Mouse (Mus musculus) liver, embryonic 15.5 days (tissue): Measurements from ENCODE around the gene Slc32a1. TPM values are rescaled to one million over a fixed set of nuclear protein-coding genes. Genes with fewer than 3 reads are reported as not detected.

ENCODE experiments used
- ATAC-seq: fragments of 200-750 bp; cut with Nextera tagmentation; 2 replicates; pipeline ENCODE4 v1.8.0; 2017; ENCODE audit warnings: moderate number of reproducible peaks, mild to moderate bottlenecking, moderate library complexity; ENCODE audit not compliant: insufficient read depth
- H3K27ac ChIP-seq: fragments of 300-500 bp; sonication (generic); replicated peaks from 2 replicates; pipeline ENCODE4 v1.5.1; 2015; ENCODE audit warnings: mild to moderate bottlenecking, inconsistent platforms
- H3K27me3 ChIP-seq: fragments of 300-500 bp; sonication (generic); 2 replicates; pipeline ENCODE4 v1.6.1; 2015; ENCODE audit warnings: mild to moderate bottlenecking, inconsistent platforms
- H3K36me3 ChIP-seq: fragments of 300-500 bp; sonication (generic); replicated peaks from 2 replicates; pipeline ENCODE4 v1.6.1; 2015; ENCODE audit warnings: moderate library complexity, mild to moderate bottlenecking, inconsistent platforms
- H3K4me1 ChIP-seq: fragments of 300-500 bp; sonication (generic); replicated peaks from 2 replicates; pipeline ENCODE4 v1.6.1; 2015; ENCODE audit warnings: inconsistent platforms
- H3K4me2 ChIP-seq: fragments of 300-500 bp; sonication (generic); 2 replicates; pipeline ENCODE4 v1.6.1; 2015; ENCODE audit warnings: moderate library complexity, mild to moderate bottlenecking, inconsistent platforms
- H3K4me3 ChIP-seq: fragments of 300-500 bp; sonication (generic); replicated peaks from 2 replicates; pipeline ENCODE4 v1.5.1; 2015; ENCODE audit warnings: mild to moderate bottlenecking, inconsistent platforms
- H3K9ac ChIP-seq: fragments of 300-500 bp; sonication (generic); 2 replicates; pipeline ENCODE4 v1.6.1; 2015; ENCODE audit warnings: moderate library complexity, mild to moderate bottlenecking, inconsistent platforms
- H3K9me3 ChIP-seq: fragments of 300-500 bp; sonication (generic); replicated peaks from 2 replicates; pipeline ENCODE4 v1.6.1; 2016; ENCODE audit warnings: inconsistent platforms
- WGBS: fragments of 180-500 bp; shearing (Covaris S2); methylation state at CpG from one replicate; pipeline ENCODE4 v1.1.7; 2015; ENCODE audit warnings: mixed read lengths; ENCODE audit not compliant: insufficient replicate concordance; 5-methylcytosine and 5-hydroxymethylcytosine counted together
- polyA plus RNA-seq: library from polyadenylated mRNA; unstranded; fragments of >200 nt; fragmentation: Nextera tagmentation; extraction: Ambion mirVana; gene quantifications from 2 replicates; pipeline ENCODE4 v1.2.1, GENCODE M21; 2015

Slc32a1 gene
- polyA plus RNA-seq, 1 experiment from 2014 or later, result not detected

DNA sequence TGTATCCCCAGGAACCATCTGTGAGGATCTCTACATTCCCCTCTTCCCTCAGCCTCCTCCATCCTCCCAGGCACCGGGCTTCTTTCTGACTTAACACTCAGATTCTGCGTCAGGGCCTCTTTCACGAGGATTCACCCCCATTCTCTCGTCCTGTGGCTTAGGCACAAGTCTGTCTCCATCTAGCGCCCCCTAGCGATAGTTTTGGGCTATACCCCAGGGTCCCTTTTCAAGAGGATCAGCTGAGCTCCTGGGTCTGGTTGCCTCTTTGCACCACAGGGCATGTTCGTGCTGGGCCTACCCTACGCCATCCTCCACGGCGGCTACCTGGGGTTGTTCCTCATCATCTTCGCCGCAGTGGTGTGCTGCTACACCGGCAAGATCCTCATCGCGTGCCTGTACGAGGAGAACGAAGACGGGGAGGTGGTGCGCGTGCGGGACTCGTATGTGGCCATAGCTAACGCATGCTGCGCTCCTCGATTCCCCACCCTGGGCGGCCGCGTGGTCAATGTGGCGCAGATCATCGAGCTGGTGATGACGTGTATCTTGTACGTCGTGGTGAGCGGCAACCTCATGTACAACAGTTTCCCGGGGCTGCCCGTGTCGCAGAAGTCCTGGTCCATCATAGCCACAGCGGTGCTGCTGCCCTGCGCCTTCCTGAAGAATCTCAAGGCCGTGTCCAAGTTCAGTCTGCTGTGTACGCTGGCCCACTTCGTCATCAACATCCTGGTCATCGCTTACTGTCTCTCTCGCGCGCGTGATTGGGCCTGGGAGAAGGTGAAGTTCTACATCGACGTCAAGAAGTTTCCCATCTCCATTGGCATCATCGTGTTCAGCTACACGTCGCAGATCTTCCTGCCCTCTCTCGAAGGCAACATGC lies 3.2 kb downstream of the Slc32a1 start:
- H3K9me3 ChIP-seq, result no peaks in the 10 kb centered on the region
- H3K9ac ChIP-seq, result no peak overlapping the region
- no peak for ATAC-seq
- H3K36me3 ChIP-seq, result no peaks in the 10 kb centered on the region
- H3K27me3 ChIP-seq, result peaks cover 100% of the 10 kb centered on the region
- 4% methylated on average over 53 of the region's 53 CpGs for WGBS
- 0 out of 2 replicates have a peak overlapping the region, but pooled peaks have one; percentile 7 for H3K4me3 ChIP-seq
- H3K4me2 ChIP-seq, result peak overlapping the region; percentile 7; the same call in 1 of the 2 replicates
- H3K27ac ChIP-seq, result no peak overlapping the region
- peaks cover 19% of the 10 kb centered on the region; the same call in 1 of the 2 replicates for H3K4me1 ChIP-seq

DNA sequence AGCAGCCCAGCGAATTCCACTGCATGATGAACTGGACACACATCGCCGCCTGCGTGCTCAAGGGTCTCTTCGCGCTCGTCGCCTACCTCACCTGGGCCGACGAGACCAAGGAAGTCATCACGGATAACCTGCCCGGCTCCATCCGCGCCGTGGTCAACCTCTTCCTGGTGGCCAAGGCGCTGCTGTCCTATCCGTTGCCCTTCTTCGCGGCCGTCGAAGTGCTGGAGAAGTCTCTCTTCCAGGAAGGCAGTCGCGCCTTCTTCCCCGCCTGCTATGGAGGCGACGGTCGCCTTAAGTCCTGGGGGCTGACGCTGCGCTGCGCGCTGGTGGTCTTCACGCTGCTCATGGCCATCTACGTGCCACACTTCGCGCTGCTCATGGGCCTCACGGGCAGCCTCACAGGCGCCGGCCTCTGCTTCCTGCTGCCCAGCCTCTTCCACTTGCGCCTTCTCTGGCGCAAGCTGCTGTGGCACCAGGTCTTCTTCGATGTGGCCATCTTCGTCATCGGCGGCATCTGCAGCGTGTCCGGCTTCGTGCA lies 3.9 kb downstream of the Slc32a1 start:
- Histone ChIP-seq H3K4me3 (peak overlapping the region; percentile 7; the same call in 1 of the 2 replicates), H3K4me1 (peaks cover 19% of the 10 kb centered on the region; the same call in 1 of the 2 replicates), H3K27ac (no peak overlapping the region), H3K4me2 (peak overlapping the region; percentile 15), H3K36me3 (no peaks in the 10 kb centered on the region), H3K9ac (no peak overlapping the region), H3K27me3 (peaks cover 100% of the 10 kb centered on the region), H3K9me3 (no peaks in the 10 kb centered on the region)
- WGBS, result 2% methylated on average over 47 of the region's 47 CpGs
- ATAC-seq, result no peak

DNA sequence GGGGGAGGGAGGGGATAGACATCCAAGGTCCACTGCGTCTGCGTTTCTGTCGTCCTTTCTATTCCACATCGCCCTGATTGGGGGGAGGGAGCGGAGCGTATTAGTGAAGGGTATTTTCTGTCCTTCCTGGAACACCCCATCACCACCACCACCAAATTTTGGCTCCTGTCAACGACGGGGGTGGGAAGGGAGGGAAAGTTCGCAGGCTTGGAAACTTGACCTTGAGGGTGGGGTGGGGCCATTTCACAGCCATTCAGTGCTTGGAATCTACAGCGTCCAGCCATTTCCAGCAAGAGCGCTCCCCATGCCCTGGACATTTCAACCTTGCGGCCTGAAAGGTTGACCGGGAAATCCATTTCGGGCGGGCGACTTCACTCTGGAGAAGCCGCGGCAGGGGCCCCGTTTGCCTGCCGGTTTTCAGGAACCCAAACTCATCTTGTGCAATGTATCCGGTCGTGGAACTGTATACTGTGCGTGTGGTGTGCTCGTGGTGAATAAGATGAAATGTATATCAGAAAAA lies 4.7 kb downstream of the Slc32a1 start:
- Histone ChIP-seq H3K36me3 (no peaks in the 10 kb centered on the region), H3K9ac (no peak overlapping the region), H3K4me2 (peak overlapping the region; percentile 15), H3K4me1 (peaks cover 19% of the 10 kb centered on the region; the same call in 1 of the 2 replicates), H3K4me3 (no peak overlapping the region), H3K27me3 (peaks cover 100% of the 10 kb centered on the region), H3K9me3 (no peaks in the 10 kb centered on the region), H3K27ac (no peak overlapping the region)
- no peak for ATAC-seq
- 2% methylated on average over 24 of the region's 24 CpGs for WGBS

DNA sequence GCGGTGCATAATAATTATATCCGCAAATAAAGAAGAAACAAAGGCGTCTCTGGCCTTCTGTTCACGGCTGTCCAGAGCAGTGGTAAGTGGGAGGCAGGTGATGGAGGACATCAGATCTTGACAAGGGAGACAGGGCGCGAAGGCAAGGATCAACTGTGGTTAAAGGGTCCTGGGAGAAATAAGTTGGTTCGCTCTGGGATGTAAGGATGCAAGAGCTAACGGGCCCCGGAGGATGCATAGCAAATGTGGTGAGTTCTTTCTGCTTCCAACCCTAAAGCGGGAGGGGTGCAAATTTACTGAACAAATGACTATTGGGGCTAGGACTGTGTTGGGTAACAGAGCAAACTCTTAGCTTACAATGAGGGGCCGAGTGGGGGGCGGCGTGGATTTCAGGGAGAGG lies 5.1 kb downstream of the Slc32a1 start:
- WGBS, result 6% methylated on average over 13 of the region's 13 CpGs
- Histone ChIP-seq H3K27me3 (peaks cover 100% of the 10 kb centered on the region), H3K4me2 (no peak overlapping the region), H3K9ac (no peak overlapping the region), H3K9me3 (no peaks in the 10 kb centered on the region), H3K4me3 (no peak overlapping the region), H3K27ac (no peak overlapping the region), H3K36me3 (no peaks in the 10 kb centered on the region), H3K4me1 (peaks cover 14% of the 10 kb centered on the region; the same call in 1 of the 2 replicates)
- no peak for ATAC-seq

DNA sequence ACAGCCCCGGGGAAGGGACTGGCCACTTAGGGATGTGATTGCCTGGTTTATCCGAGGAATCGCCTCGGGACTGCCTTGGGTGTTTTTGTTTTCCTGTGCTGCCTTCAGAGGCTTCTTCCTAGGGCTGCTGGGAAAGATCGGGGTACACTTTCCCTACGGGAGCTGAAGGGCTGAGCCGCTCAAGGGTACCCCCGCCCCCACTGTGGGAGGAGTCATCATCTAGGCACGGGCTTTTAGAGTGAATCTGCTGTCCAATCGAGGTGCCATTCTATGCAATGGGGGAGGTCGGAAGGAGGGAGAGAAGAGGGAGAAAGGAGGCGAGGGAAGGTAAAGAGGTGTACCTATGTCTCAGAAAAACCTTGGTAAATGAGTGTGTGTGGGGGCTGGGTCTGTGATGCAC lies 5.7 kb downstream of the Slc32a1 start:
- H3K27ac ChIP-seq, result no peak overlapping the region
- no peaks in the 10 kb centered on the region for H3K9me3 ChIP-seq
- H3K9ac ChIP-seq, result no peak overlapping the region
- H3K27me3 ChIP-seq, result peaks cover 100% of the 10 kb centered on the region
- no peak overlapping the region for H3K4me2 ChIP-seq
- no peak for ATAC-seq
- H3K4me1 ChIP-seq, result peaks cover 11% of the 10 kb centered on the region; the same call in 1 of the 2 replicates
- no peaks in the 10 kb centered on the region for H3K36me3 ChIP-seq
- no peak overlapping the region for H3K4me3 ChIP-seq
- WGBS, result 2% methylated on average over 12 of the region's 12 CpGs

DNA sequence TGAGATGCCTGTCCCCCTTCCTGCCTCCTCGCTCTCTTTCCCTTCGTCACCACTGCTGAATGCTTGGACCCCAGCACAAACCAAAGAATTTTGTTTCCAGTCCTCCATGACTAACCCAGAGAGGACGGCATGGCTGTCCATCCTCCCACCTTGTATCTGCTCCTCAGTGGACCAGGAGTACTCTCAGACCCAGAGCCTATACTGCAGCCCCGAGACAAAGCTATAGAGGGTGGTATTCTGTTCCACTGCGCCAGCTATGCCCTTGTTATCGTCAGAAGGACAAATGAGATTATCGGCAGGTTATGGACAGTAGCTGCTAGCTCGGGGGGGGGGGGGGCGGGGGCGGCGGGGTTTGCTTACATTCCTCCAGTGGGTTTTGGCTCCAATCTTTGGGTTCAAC lies 6.2 kb downstream of the Slc32a1 start:
- Histone ChIP-seq H3K9ac (no peak overlapping the region), H3K4me3 (no peak overlapping the region), H3K36me3 (no peaks in the 10 kb centered on the region), H3K9me3 (no peaks in the 10 kb centered on the region), H3K27ac (no peak overlapping the region), H3K4me1 (peaks cover 11% of the 10 kb centered on the region; the same call in 1 of the 2 replicates), H3K4me2 (no peak overlapping the region), H3K27me3 (peaks cover 100% of the 10 kb centered on the region)
- WGBS, result 11% methylated on average over 11 of the region's 11 CpGs
- ATAC-seq, result no peak

DNA sequence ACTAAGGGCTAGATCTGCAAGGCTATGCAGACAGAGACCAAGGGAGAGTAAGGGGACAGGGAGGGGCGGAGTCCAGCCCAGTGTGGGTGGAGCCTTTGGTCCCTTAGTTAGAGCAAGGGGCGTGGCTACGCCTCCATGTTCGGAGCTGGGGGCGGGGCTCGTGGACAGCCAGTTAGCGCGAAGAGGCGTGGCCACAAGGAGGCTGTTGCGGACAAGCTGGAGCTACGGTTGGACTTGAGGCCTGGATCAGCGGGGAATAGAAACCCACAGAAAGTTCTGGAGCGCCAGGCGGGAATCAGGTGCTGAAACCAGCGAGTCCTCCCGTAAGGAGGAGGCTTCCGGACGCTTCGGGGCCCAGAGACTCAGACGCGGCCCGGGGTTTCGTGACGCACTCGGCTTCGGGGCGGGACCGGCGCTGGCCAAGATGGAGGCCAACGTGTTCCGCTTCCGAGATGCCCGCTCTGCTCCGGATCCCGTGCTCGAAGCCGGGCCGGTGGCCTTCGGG lies 14.2 kb downstream of the Slc32a1 start, which contains the start of gene Actr5:
Actr5 (plus strand) TSS at position 171 of the 505 bp plus-strand sequence.
- Histone ChIP-seq H3K9me3 (no peaks in the 10 kb centered on the region), H3K4me2 (peak within 1 kb of the TSS; percentile 86), H3K4me1 (peaks cover 29% of the 10 kb centered on the region), H3K9ac (peak within 1 kb of the TSS; percentile 76), H3K36me3 (peaks cover 23% of the 10 kb centered on the region), H3K4me3 (peak within 1 kb of the TSS; percentile 90), H3K27me3 (peaks cover 30% of the 10 kb centered on the region), H3K27ac (peak within 1 kb of the TSS; percentile 82)
- peak; percentile 88 for ATAC-seq
- under 1% methylated on average over 39 of the region's 39 CpGs for WGBS

DNA sequence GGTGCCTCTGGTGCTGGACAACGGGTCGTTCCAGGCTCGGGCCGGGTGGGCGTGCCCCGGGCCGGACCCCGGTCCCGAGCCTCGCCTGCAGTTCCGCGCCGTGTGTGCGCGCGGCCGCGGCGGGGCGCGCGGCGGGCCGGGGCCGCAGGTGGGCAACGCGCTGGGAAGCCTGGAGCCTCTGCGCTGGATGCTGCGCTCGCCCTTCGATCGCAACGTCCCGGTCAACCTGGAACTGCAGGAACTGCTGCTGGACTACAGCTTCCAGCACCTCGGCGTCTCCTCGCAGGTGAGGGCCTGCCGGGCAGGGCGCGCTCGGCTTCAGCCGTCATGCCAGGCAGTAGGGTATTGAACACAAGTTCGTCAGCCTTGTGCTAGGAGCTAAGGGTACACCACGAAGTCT lies 14.7 kb downstream of the Slc32a1 start:
- no peaks in the 10 kb centered on the region for H3K9me3 ChIP-seq
- peaks cover 25% of the 10 kb centered on the region for H3K27me3 ChIP-seq
- H3K4me3 ChIP-seq, result peak overlapping the region; percentile 90
- H3K36me3 ChIP-seq, result peaks cover 28% of the 10 kb centered on the region
- WGBS, result under 1% methylated on average over 42 of the region's 44 CpGs
- H3K9ac ChIP-seq, result peak overlapping the region; percentile 76
- ATAC-seq, result peak; percentile 59
- peak overlapping the region; percentile 86 for H3K4me2 ChIP-seq
- peak overlapping the region; percentile 82 for H3K27ac ChIP-seq
- H3K4me1 ChIP-seq, result peaks cover 29% of the 10 kb centered on the region

DNA sequence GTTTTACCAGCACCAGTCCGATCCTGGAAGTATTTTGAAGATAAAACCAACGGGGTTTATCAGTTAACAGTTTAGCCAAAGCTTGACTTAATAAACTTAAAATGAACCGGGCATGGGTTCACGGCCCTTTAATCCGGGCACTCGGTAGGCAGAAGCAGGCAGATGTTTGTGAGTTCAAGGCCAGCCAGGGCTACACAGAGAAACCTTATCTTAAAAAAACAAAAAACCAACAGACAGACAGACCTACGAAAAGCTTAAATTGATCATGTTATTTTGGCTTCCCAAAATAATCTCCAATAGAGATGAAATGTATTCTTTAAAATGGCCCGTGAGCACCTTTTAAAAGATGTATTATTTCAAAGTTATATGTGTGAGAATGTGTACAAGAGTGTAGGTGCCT lies 15.1 kb downstream of the Slc32a1 start:
- peak overlapping the region; percentile 90 for H3K4me3 ChIP-seq
- H3K27me3 ChIP-seq, result peaks cover 21% of the 10 kb centered on the region
- H3K9me3 ChIP-seq, result no peaks in the 10 kb centered on the region
- H3K4me2 ChIP-seq, result peak overlapping the region; percentile 86
- peak overlapping the region; percentile 82; the same call in 1 of the 2 replicates for H3K27ac ChIP-seq
- 14% methylated on average over 8 of the region's 8 CpGs for WGBS
- ATAC-seq, result no peak
- H3K36me3 ChIP-seq, result peaks cover 33% of the 10 kb centered on the region
- H3K9ac ChIP-seq, result peak overlapping the region; percentile 76
- peaks cover 29% of the 10 kb centered on the region for H3K4me1 ChIP-seq

DNA sequence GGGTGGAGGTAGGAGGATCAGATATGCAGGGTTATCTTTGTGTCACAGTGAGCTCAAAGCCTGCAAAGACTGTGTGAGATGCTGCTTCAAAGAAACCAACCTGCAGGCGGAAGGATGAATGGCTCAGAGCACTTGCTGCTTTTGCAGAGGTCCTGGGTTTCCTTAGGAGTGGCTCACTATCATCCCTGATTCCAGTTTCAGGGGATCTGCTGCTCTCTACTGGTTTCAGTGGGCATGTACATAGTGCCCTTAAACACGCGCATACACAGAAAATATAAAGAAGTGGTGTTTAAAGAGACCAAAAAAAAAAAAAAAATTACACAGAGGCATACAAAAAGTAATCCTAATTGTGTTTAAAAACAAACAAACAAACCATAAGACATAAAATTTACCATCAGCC lies 18.3 kb downstream of the Slc32a1 start:
- Histone ChIP-seq H3K4me1 (peaks cover 29% of the 10 kb centered on the region), H3K9me3 (no peaks in the 10 kb centered on the region), H3K27me3 (no peaks in the 10 kb centered on the region), H3K4me2 (no peak overlapping the region), H3K9ac (no peak overlapping the region), H3K36me3 (peaks cover 62% of the 10 kb centered on the region), H3K4me3 (no peak overlapping the region), H3K27ac (no peak overlapping the region)
- 66% methylated on average over 3 of the region's 3 CpGs for WGBS
- no peak for ATAC-seq

DNA sequence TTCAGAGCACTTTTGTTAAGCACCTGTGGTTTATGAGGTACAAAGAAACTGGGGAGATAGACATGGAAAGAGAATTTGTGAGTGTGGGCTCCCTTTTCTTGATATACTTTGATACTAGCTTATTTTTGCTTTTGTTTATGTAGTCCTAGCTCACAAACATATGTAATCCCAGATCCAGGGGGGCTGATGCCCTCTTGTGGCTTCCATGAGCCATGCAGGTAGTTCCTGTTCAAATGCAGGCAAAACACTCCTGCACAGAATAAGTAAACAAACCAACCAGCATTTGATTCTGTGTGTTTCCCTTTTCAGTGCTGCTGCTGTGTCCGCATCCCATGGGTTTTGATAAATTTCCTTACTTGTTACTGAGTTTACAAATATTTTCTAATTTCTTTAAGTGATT lies 18.8 kb downstream of the Slc32a1 start:
- 78% methylated on average over 1 of the region's 1 CpGs for WGBS
- H3K36me3 ChIP-seq, result peaks cover 65% of the 10 kb centered on the region
- H3K9me3 ChIP-seq, result no peaks in the 10 kb centered on the region
- ATAC-seq, result no peak
- no peaks in the 10 kb centered on the region for H3K27me3 ChIP-seq
- H3K4me3 ChIP-seq, result no peak overlapping the region
- H3K4me1 ChIP-seq, result peaks cover 28% of the 10 kb centered on the region
- H3K27ac ChIP-seq, result no peak overlapping the region
- H3K4me2 ChIP-seq, result no peak overlapping the region
- H3K9ac ChIP-seq, result no peak overlapping the region
